Mouse (Mus musculus): ENCODE measurements around the gene Dsn1.

GRCm38 (mm10) chr2:157007234-157007596 is 261 bp upstream of the Dsn1 start:
- TF ChIP-seq POLR2A (IDR thresholded peaks at IDR 0.05; ENCODE audit: extremely low read depth, insufficient read depth, low read length), result no peak
- TF ChIP-seq CTCF (IDR thresholded peaks at IDR 0.05; ENCODE audit: extremely low read depth, insufficient read depth, low read length), result no peak
